Mouse (Mus musculus) lung, embryonic 15.5 days (tissue): ENCODE measurements around the gene Igfbp3. TPM values are rescaled to one million over a fixed set of nuclear protein-coding genes. Genes with fewer than 3 reads are reported as not detected.
A peak's percentile ranks its signal among the peaks of the same experiment; 100 is the strongest.

Source experiments
- ATAC-seq: fragments of 200-750 bp; cut with Nextera tagmentation; 2 replicates; pipeline ENCODE4 v1.8.0; 2017; ENCODE audit warnings: moderate number of reproducible peaks, borderline replicate concordance; ENCODE audit not compliant: low FRiP score, low TSS enrichment; ENCODE audit errors: extremely low read depth
- H3K27ac ChIP-seq: fragments of 300-500 bp; sonication (generic); 2 replicates; pipeline ENCODE4 v1.5.1; 2015; ENCODE audit warnings: moderate library complexity, mild to moderate bottlenecking, inconsistent platforms
- H3K27me3 ChIP-seq: fragments of 300-500 bp; sonication (generic); 2 replicates; pipeline ENCODE4 v1.6.1; 2015; ENCODE audit warnings: inconsistent platforms
- H3K36me3 ChIP-seq: fragments of 300-500 bp; sonication (generic); 2 replicates; pipeline ENCODE4 v1.6.1; 2015; ENCODE audit warnings: inconsistent platforms
- H3K4me1 ChIP-seq: fragments of 300-500 bp; sonication (generic); 2 replicates; pipeline ENCODE4 v1.6.1; 2015; ENCODE audit warnings: inconsistent platforms
- H3K4me2 ChIP-seq: fragments of 300-500 bp; sonication (generic); 2 replicates; pipeline ENCODE4 v1.6.1; 2015; ENCODE audit warnings: inconsistent platforms, mild to moderate bottlenecking, moderate library complexity
- H3K4me3 ChIP-seq: fragments of 300-500 bp; sonication (generic); 2 replicates; pipeline ENCODE4 v1.5.1; 2015; ENCODE audit warnings: mild to moderate bottlenecking, inconsistent platforms
- H3K9ac ChIP-seq: fragments of 300-500 bp; sonication (generic); 2 replicates; pipeline ENCODE4 v1.6.1; 2015; ENCODE audit warnings: inconsistent platforms
- H3K9me3 ChIP-seq: fragments of 300-500 bp; sonication (generic); 2 replicates; pipeline ENCODE4 v1.6.1; 2016; ENCODE audit warnings: inconsistent platforms
- WGBS: fragments of 180-500 bp; shearing (Covaris S2); methylation state at CpG from one replicate; pipeline ENCODE4 v1.1.7; 2015; 5-methylcytosine and 5-hydroxymethylcytosine counted together
- polyA plus RNA-seq: library from polyadenylated mRNA; unstranded; fragments of >200 nt; fragmentation: Nextera tagmentation; extraction: Ambion mirVana; gene quantifications from 2 replicates; pipeline ENCODE4 v1.2.1, GENCODE M21; 2015

The Igfbp3 gene
- polyA plus RNA-seq, 1 experiment from 2014 or later = 15.9 TPM

- Histone ChIP-seq H3K9me3 (no peaks in the 10 kb centered on the region), H3K27me3 (no peaks in the 10 kb centered on the region), H3K4me3 (no peak overlapping the region), H3K4me2 (no peak overlapping the region), H3K36me3 (no peaks in the 10 kb centered on the region), H3K27ac (no peak overlapping the region), H3K9ac (no peak overlapping the region), H3K4me1 (peaks cover 6% of the 10 kb centered on the region; the same call in 1 of the 2 replicates)
- no peak for ATAC-seq
- WGBS = 49% methylated on average over 8 of the region's 8 CpGs
These were observed 26.3 kb downstream of the Igfbp3 start for GRCm38 (mm10) chr11:7187472-7187871.

- ATAC-seq = no peak
- Histone ChIP-seq H3K9me3 (no peaks in the 10 kb centered on the region), H3K4me3 (no peak overlapping the region), H3K27ac (no peak overlapping the region), H3K4me2 (no peak overlapping the region), H3K4me1 (peaks cover 6% of the 10 kb centered on the region; the same call in 1 of the 2 replicates), H3K27me3 (no peaks in the 10 kb centered on the region), H3K36me3 (no peaks in the 10 kb centered on the region), H3K9ac (no peak overlapping the region)
- 11% methylated on average over 1 of the region's 1 CpGs for WGBS
These were observed 29.3 kb downstream of the Igfbp3 start for GRCm38 (mm10) chr11:7184420-7184819.

GRCm38 (mm10) chr11:7182409-7183042 lies 31.2 kb downstream of the Igfbp3 start:
- H3K27me3 ChIP-seq = no peaks in the 10 kb centered on the region
- ATAC-seq = no peak
- no peak overlapping the region for H3K27ac ChIP-seq
- H3K4me2 ChIP-seq = no peak overlapping the region
- H3K9ac ChIP-seq = no peak overlapping the region
- no peaks in the 10 kb centered on the region for H3K36me3 ChIP-seq
- no peak overlapping the region for H3K4me3 ChIP-seq
- H3K4me1 ChIP-seq = peaks cover 8% of the 10 kb centered on the region; the same call in 1 of the 2 replicates
- no peaks in the 10 kb centered on the region for H3K9me3 ChIP-seq
- 43% methylated on average over 8 of the region's 8 CpGs for WGBS

- 61% methylated on average over 2 of the region's 2 CpGs for WGBS
- peaks cover 10% of the 10 kb centered on the region; the same call in 1 of the 2 replicates for H3K4me1 ChIP-seq
- H3K27ac ChIP-seq = peak overlapping the region; percentile 41; the same call in 1 of the 2 replicates
These were observed 34.4 kb downstream of the Igfbp3 start for GRCm38 (mm10) chr11:7179276-7179675.

GRCm38 (mm10) chr11:7178724-7179123 lies 35.0 kb downstream of the Igfbp3 start:
- Histone ChIP-seq H3K9ac (no peak overlapping the region), H3K36me3 (no peaks in the 10 kb centered on the region), H3K9me3 (no peaks in the 10 kb centered on the region), H3K4me3 (no peak overlapping the region), H3K27ac (peak overlapping the region; percentile 41; the same call in 1 of the 2 replicates), H3K27me3 (no peaks in the 10 kb centered on the region), H3K4me1 (peaks cover 15% of the 10 kb centered on the region; the same call in 1 of the 2 replicates), H3K4me2 (no peak overlapping the region)
- WGBS = 36% methylated on average over 4 of the region's 4 CpGs
- ATAC-seq = no peak

More at GRCm38 (mm10) chr11:7179276-7179675, 34.4 kb downstream of the Igfbp3 start:
- no peaks in the 10 kb centered on the region for H3K27me3 ChIP-seq
- no peak for ATAC-seq
- no peaks in the 10 kb centered on the region for H3K36me3 ChIP-seq
- no peak overlapping the region for H3K4me3 ChIP-seq
- H3K4me2 ChIP-seq = no peak overlapping the region
- no peaks in the 10 kb centered on the region for H3K9me3 ChIP-seq
- no peak overlapping the region for H3K9ac ChIP-seq

GRCm38 (mm10) chr11:7173664-7174063 lies 40.1 kb downstream of the Igfbp3 start:
- WGBS = 57% methylated on average over 6 of the region's 6 CpGs
- H3K9me3 ChIP-seq = no peaks in the 10 kb centered on the region
- ATAC-seq = peak; percentile 66; the same call in 1 of the 2 replicates
- H3K4me1 ChIP-seq = peaks cover 22% of the 10 kb centered on the region; the same call in 1 of the 2 replicates
- H3K27ac ChIP-seq = peak overlapping the region; percentile 61
- H3K4me2 ChIP-seq = no peak overlapping the region
- H3K9ac ChIP-seq = no peak overlapping the region
- no peak overlapping the region for H3K4me3 ChIP-seq
- no peaks in the 10 kb centered on the region for H3K36me3 ChIP-seq
- H3K27me3 ChIP-seq = no peaks in the 10 kb centered on the region

- no peak overlapping the region for H3K4me2 ChIP-seq
- peaks cover 13% of the 10 kb centered on the region; the same call in 1 of the 2 replicates for H3K4me1 ChIP-seq
- no peaks in the 10 kb centered on the region for H3K9me3 ChIP-seq
- no peak for ATAC-seq
- no peaks in the 10 kb centered on the region for H3K36me3 ChIP-seq
- H3K9ac ChIP-seq = no peak overlapping the region
- no peaks in the 10 kb centered on the region for H3K27me3 ChIP-seq
- no peak overlapping the region for H3K4me3 ChIP-seq
- WGBS = 94% methylated on average over 1 of the region's 1 CpGs
- H3K27ac ChIP-seq = no peak overlapping the region
These were observed 44.1 kb downstream of the Igfbp3 start for GRCm38 (mm10) chr11:7169645-7170044.

GRCm38 (mm10) chr11:7164416-7164815 lies 49.3 kb downstream of the Igfbp3 start:
- Histone ChIP-seq H3K27ac (no peak overlapping the region), H3K4me3 (no peak overlapping the region), H3K4me1 (peaks cover 16% of the 10 kb centered on the region), H3K9ac (no peak overlapping the region), H3K9me3 (no peaks in the 10 kb centered on the region), H3K4me2 (no peak overlapping the region), H3K27me3 (no peaks in the 10 kb centered on the region), H3K36me3 (no peaks in the 10 kb centered on the region)
- 71% methylated on average over 4 of the region's 4 CpGs for WGBS
- ATAC-seq = no peak

GRCm38 (mm10) chr11:7161502-7162174 lies 52.1 kb downstream of the Igfbp3 start:
- WGBS = 69% methylated on average over 8 of the region's 8 CpGs
- H3K9ac ChIP-seq = no peak overlapping the region
- H3K36me3 ChIP-seq = no peaks in the 10 kb centered on the region
- H3K4me2 ChIP-seq = no peak overlapping the region
- no peak overlapping the region for H3K4me3 ChIP-seq
- H3K9me3 ChIP-seq = no peaks in the 10 kb centered on the region
- ATAC-seq = 0 out of 2 replicates have a peak, but pooled peaks have one; percentile 16
- H3K27me3 ChIP-seq = no peaks in the 10 kb centered on the region
- H3K4me1 ChIP-seq = peaks cover 16% of the 10 kb centered on the region
- H3K27ac ChIP-seq = no peak overlapping the region

- no peak overlapping the region for H3K9ac ChIP-seq
- peaks cover 16% of the 10 kb centered on the region for H3K4me1 ChIP-seq
- H3K36me3 ChIP-seq = no peaks in the 10 kb centered on the region
- no peaks in the 10 kb centered on the region for H3K9me3 ChIP-seq
- no peak overlapping the region for H3K4me3 ChIP-seq
- no peak overlapping the region for H3K4me2 ChIP-seq
- 32% methylated on average over 4 of the region's 4 CpGs for WGBS
- H3K27me3 ChIP-seq = no peaks in the 10 kb centered on the region
- peak; percentile 76 for ATAC-seq
- peak overlapping the region; percentile 46; the same call in 1 of the 2 replicates for H3K27ac ChIP-seq
These were observed 53.1 kb downstream of the Igfbp3 start for GRCm38 (mm10) chr11:7160637-7161101.

- ATAC-seq = peak; percentile 3; the same call in 1 of the 2 replicates
These were observed 53.6 kb downstream of the Igfbp3 start for GRCm38 (mm10) chr11:7160146-7160545.

GRCm38 (mm10) chr11:7158196-7158595 lies 55.5 kb downstream of the Igfbp3 start:
- Histone ChIP-seq H3K4me3 (no peak overlapping the region), H3K4me2 (no peak overlapping the region), H3K4me1 (peaks cover 16% of the 10 kb centered on the region), H3K9ac (no peak overlapping the region), H3K9me3 (no peaks in the 10 kb centered on the region), H3K27ac (no peak overlapping the region), H3K27me3 (no peaks in the 10 kb centered on the region), H3K36me3 (no peaks in the 10 kb centered on the region)
- WGBS = 73% methylated on average over 6 of the region's 6 CpGs
- ATAC-seq = no peak

More at GRCm38 (mm10) chr11:7160146-7160545, 53.6 kb downstream of the Igfbp3 start:
- WGBS = 44% methylated on average over 6 of the region's 6 CpGs
- Histone ChIP-seq H3K9me3 (no peaks in the 10 kb centered on the region), H3K27ac (peak overlapping the region; percentile 46; the same call in 1 of the 2 replicates), H3K27me3 (no peaks in the 10 kb centered on the region), H3K36me3 (no peaks in the 10 kb centered on the region), H3K4me2 (no peak overlapping the region), H3K4me3 (no peak overlapping the region), H3K4me1 (peaks cover 16% of the 10 kb centered on the region), H3K9ac (no peak overlapping the region)
